Mouse (Mus musculus) right cerebral cortex, postnatal 14 days (tissue): ENCODE results near the gene Olfr1047.
"Not testable (repeated sequence)": the region's sequence is repeated elsewhere in the genome, so short reads cannot be mapped to it uniquely, and the experiment has no call there.

Source experiments
- DNase-seq: peaks from one replicate; pipeline ENCODE4 v3.0.0; 2022

Gene Olfr1047

DNA sequence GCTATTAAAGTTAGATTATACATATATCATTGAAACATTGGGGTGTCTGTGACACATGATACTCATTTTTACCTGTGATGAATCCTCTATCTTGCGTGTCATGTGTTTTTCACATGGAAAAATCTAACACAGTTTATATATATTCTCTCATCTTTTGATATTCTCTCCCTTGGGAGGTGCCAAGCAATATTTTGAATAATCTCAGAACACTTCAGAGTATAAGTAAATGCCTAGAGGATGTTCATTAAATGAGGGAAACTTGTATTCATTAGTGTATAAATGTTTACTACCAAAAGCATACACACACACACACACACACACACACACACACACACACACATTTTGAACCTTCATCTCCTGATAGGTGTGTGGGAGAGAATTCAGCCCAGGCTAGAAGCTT, at the start of gene Olfr1047:
Gene Olfr1047, minus strand, starts transcription at position 101 of the 400 bp plus-strand sequence.
- DNase-seq, result no peak

DNA sequence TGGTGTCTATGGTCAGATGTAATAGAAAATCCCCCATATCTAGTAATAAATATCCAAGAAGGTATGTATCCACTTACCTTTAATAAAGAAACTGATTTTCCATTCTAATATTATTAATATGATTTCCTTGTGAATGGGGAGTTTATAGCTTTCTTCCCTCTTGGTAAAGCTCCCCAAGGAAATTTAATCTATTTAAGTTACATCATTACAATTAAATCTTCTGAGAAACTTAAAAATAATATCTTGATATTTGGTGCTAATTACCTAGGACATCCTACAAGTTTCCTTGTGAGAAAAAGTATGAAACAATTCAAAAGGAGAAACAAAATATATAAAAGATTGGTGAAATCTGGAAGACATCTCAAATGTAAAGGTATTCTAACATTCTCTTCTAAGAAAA, 47.8 kb upstream of the Olfr1047 start, which contains the start of gene Olfr1051:
Gene Olfr1051, minus strand, starts transcription at position 101 of the 400 bp plus-strand sequence.
- not testable (repeated sequence) for DNase-seq

GRCm38 (mm10) chr2:86258228-86258627, 27.0 kb upstream of the Olfr1047 start, which contains the start of gene Olfr1049:
TSS of gene Olfr1049 (minus strand) at chr2:86258328.
- not testable (repeated sequence) for DNase-seq

- DNase-seq, result no peak
These were observed 9.0 kb upstream of the Olfr1047 start, which contains the start of gene Olfr1048 for GRCm38 (mm10) chr2:86240189-86240588. TSS of gene Olfr1048 (minus strand) at chr2:86240289.

GRCm38 (mm10) chr2:86219214-86219613, 12.0 kb downstream of the Olfr1047 start, which contains the start of gene Olfr1046:
TSS of gene Olfr1046 (minus strand) at chr2:86219314.
- DNase-seq, result no peak

DNA sequence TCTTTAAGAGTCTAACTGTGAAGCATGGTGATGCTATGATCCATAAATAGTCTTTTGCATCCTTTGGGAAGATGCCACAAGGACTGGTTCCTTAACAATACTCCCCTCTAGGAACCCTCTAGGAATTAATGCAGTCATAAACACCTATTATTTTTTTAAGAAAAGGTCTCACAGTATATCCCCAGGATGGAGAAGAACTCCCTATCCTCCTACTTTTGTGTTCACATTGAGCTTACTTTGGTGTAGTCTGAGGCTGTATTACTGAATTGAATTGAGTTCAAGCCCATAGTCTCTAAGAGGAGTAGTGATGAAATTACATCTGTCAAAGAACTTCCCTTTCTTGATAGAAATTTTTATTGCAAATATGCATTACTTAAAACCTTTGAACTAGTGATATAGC, 28.3 kb downstream of the Olfr1047 start, which contains the start of gene Olfr1045:
Gene Olfr1045, minus strand, starts transcription at position 101 of the 400 bp plus-strand sequence.
- no peak for DNase-seq

- no peak for DNase-seq
These were observed 35.3 kb downstream of the Olfr1047 start for GRCm38 (mm10) chr2:86195863-86196262.

DNA sequence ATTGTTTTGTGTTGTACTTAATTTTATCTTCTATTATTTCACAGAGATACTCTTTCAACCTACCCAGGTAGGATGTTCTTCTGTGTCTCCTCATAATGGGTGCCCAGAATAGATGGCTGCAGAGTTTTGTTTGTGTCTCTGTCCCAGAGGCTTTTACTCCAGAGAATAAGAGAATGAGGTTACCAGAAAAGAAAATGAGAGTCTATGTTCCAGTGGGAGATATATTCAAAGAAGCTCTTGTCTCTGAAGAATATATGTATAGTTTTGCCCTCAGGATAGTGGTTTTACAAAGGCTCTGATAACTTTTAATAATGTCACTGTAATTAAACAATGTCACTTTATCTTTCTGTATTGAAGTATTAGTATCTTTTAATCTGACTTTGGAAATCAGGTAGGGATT, 45.6 kb downstream of the Olfr1047 start, which contains the start of gene Olfr52:
Gene Olfr52, minus strand, starts transcription at position 101 of the 400 bp plus-strand sequence.
- no peak for DNase-seq

DNA sequence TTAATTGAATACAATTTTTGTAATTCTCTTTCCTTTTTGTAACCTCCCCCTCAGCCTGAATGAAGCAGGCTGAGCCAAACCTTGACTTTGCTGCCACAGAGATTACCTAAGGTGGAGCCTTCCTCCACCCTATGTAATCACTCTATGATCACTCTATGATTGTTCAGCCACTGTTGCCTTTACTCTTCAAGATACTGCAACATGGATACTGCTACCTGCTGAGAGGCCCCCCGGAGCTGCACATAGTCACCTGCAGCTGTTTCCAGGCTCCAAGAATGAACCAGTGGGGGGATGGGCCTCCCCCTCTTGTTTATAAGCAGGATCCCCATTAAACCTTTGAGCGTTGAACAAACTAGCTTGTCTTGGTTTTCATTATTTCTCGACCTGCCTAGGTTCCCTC, 51.3 kb downstream of the Olfr1047 start:
- DNase-seq, result no peak

GRCm38 (mm10) chr2:86177720-86178119, 53.5 kb downstream of the Olfr1047 start, which contains the start of gene Olfr1044:
TSS of gene Olfr1044 (minus strand) at chr2:86177820.
- no peak for DNase-seq
